Mouse (Mus musculus) forebrain, embryonic 15.5 days (tissue): ENCODE measurements around the gene Olfr720. TPM values are rescaled to one million over a fixed set of nuclear protein-coding genes. Genes with fewer than 3 reads are reported as not detected.

ENCODE experiments used
- ATAC-seq: fragments of 200-750 bp; cut with Nextera tagmentation; replicated peaks from 2 replicates; pipeline ENCODE4 v1.8.0; 2017; ENCODE audit warnings: mild to moderate bottlenecking, moderate TSS enrichment, moderate library complexity
- H3K27ac ChIP-seq: fragments of 300-500 bp; sonication (generic); replicated peaks from 2 replicates; pipeline ENCODE4 v1.5.1; 2015; ENCODE audit warnings: mild to moderate bottlenecking, inconsistent platforms
- H3K27me3 ChIP-seq: fragments of 300-500 bp; sonication (generic); 2 replicates; pipeline ENCODE4 v1.6.1; 2015; ENCODE audit warnings: inconsistent platforms
- H3K36me3 ChIP-seq: fragments of 300-500 bp; sonication (generic); 2 replicates; pipeline ENCODE4 v1.6.1; 2015; ENCODE audit warnings: mild to moderate bottlenecking, inconsistent platforms
- H3K4me1 ChIP-seq: fragments of 300-500 bp; sonication (generic); 2 replicates; pipeline ENCODE4 v1.6.1; 2015; ENCODE audit warnings: inconsistent platforms
- H3K4me2 ChIP-seq: fragments of 300-500 bp; sonication (generic); replicated peaks from 2 replicates; pipeline ENCODE4 v1.6.1; 2015; ENCODE audit warnings: mild to moderate bottlenecking, inconsistent platforms
- H3K4me3 ChIP-seq: fragments of 300-500 bp; sonication (generic); 2 replicates; pipeline ENCODE4 v1.5.1; 2015; ENCODE audit warnings: mild to moderate bottlenecking, inconsistent platforms
- H3K9ac ChIP-seq: fragments of 300-500 bp; sonication (generic); replicated peaks from 2 replicates; pipeline ENCODE4 v1.6.1; 2015; ENCODE audit warnings: mild to moderate bottlenecking, inconsistent platforms
- H3K9me3 ChIP-seq: fragments of 300-500 bp; sonication (generic); 2 replicates; pipeline ENCODE4 v1.6.1; 2016; ENCODE audit warnings: inconsistent platforms
- WGBS: fragments of 180-500 bp; shearing (Covaris S2); methylation state at CpG from one replicate; pipeline ENCODE4 v1.1.7; 2015; ENCODE audit warnings: mixed read lengths; 5-methylcytosine and 5-hydroxymethylcytosine counted together
- polyA plus RNA-seq: library from polyadenylated mRNA; unstranded; fragments of >200 nt; fragmentation: Nextera tagmentation; extraction: Ambion mirVana; gene quantifications from 2 replicates; pipeline ENCODE4 v1.2.1, GENCODE M21; 2015

The Olfr720 gene
- polyA plus RNA-seq: not detected in 2 replicates

- no peak for ATAC-seq
- no peaks in the 10 kb centered on the region for H3K9me3 ChIP-seq
- H3K4me3 ChIP-seq: no peak within 1 kb of the TSS
- no peaks in the 10 kb centered on the region for H3K36me3 ChIP-seq
- no peaks in the 10 kb centered on the region for H3K27me3 ChIP-seq
- no peak within 1 kb of the TSS for H3K27ac ChIP-seq
- H3K9ac ChIP-seq: no peak within 1 kb of the TSS
- H3K4me1 ChIP-seq: no peaks in the 10 kb centered on the region
- 80% methylated on average over 4 of the region's 4 CpGs for WGBS
- no peak within 1 kb of the TSS for H3K4me2 ChIP-seq
These were observed at the start of gene Olfr720 for GRCm38 (mm10) chr14:14186738-14187137. Gene Olfr720, minus strand, starts transcription at chr14:14186838.

Other genes with a start within 250 kb of the Olfr720 start
- 4.0 and 5.7 TPM in 2 replicates for gene Atxn7, start 225.4 kb downstream of the Olfr720 start, polyA plus RNA-seq
- 168 and 169 TPM in 2 replicates for gene Thoc7, start 225.0 kb downstream of the Olfr720 start, polyA plus RNA-seq
- gene Psmd6, start 65.9 kb downstream of the Olfr720 start, polyA plus RNA-seq: 280 and 283 TPM in 2 replicates
- not detected in 2 replicates for gene Olfr31, start 136.0 kb upstream of the Olfr720 start, polyA plus RNA-seq
- 2.1 TPM in 2 replicates for gene Il3ra, start 159.4 kb upstream of the Olfr720 start, polyA plus RNA-seq
- gene Olfr721-ps1, start 214.5 kb upstream of the Olfr720 start, polyA plus RNA-seq: not detected in 2 replicates